Mouse (Mus musculus) embryonic facial prominence, embryonic 13.5 days (tissue): ENCODE measurements around the gene Esrrg. TPM values are rescaled to one million over a fixed set of nuclear protein-coding genes. Genes with fewer than 3 reads are reported as not detected.

Experiments
- ATAC-seq: fragments of 200-750 bp; cut with Nextera tagmentation; 2 replicates; pipeline ENCODE4 v1.8.0; 2017; ENCODE audit warnings: low read depth; ENCODE audit not compliant: insufficient number of reproducible peaks, insufficient read depth, low FRiP score, low TSS enrichment
- H3K27ac ChIP-seq: fragments of 300-500 bp; sonication (generic); 2 replicates; pipeline ENCODE4 v1.5.1; 2015; ENCODE audit warnings: moderate library complexity, mild to moderate bottlenecking, inconsistent platforms
- H3K27me3 ChIP-seq: fragments of 300-500 bp; sonication (generic); 2 replicates; pipeline ENCODE4 v1.6.1; 2015; ENCODE audit warnings: mild to moderate bottlenecking, inconsistent platforms
- H3K36me3 ChIP-seq: fragments of 300-500 bp; sonication (generic); 2 replicates; pipeline ENCODE4 v1.6.1; 2015; ENCODE audit warnings: mild to moderate bottlenecking, inconsistent platforms
- H3K4me1 ChIP-seq: fragments of 300-500 bp; sonication (generic); 2 replicates; pipeline ENCODE4 v1.6.1; 2015; ENCODE audit warnings: inconsistent platforms
- H3K4me2 ChIP-seq: fragments of 300-500 bp; sonication (generic); 2 replicates; pipeline ENCODE4 v1.6.1; 2015; ENCODE audit warnings: moderate library complexity, mild to moderate bottlenecking, inconsistent platforms
- H3K4me3 ChIP-seq: fragments of 300-500 bp; sonication (generic); 2 replicates; pipeline ENCODE4 v1.5.1; 2015; ENCODE audit warnings: mild to moderate bottlenecking, inconsistent platforms
- H3K9ac ChIP-seq: fragments of 300-500 bp; sonication (generic); 2 replicates; pipeline ENCODE4 v1.6.1; 2015; ENCODE audit warnings: mild to moderate bottlenecking, inconsistent platforms
- H3K9me3 ChIP-seq: fragments of 300-500 bp; sonication (generic); 2 replicates; pipeline ENCODE4 v1.6.1; 2016; ENCODE audit warnings: inconsistent platforms
- WGBS: fragments of 180-500 bp; shearing (Covaris S2); methylation state at CpG from one replicate; pipeline ENCODE4 v1.1.7; 2015; ENCODE audit warnings: mixed read lengths; 5-methylcytosine and 5-hydroxymethylcytosine counted together
- polyA plus RNA-seq: library from polyadenylated mRNA; unstranded; fragments of >200 nt; fragmentation: Nextera tagmentation; extraction: Ambion mirVana; gene quantifications from 2 replicates; pipeline ENCODE4 v1.2.1, GENCODE M21; 2015

Gene Esrrg
- polyA plus RNA-seq, 1 experiment from 2014 or later, result 1.00 TPM

DNA sequence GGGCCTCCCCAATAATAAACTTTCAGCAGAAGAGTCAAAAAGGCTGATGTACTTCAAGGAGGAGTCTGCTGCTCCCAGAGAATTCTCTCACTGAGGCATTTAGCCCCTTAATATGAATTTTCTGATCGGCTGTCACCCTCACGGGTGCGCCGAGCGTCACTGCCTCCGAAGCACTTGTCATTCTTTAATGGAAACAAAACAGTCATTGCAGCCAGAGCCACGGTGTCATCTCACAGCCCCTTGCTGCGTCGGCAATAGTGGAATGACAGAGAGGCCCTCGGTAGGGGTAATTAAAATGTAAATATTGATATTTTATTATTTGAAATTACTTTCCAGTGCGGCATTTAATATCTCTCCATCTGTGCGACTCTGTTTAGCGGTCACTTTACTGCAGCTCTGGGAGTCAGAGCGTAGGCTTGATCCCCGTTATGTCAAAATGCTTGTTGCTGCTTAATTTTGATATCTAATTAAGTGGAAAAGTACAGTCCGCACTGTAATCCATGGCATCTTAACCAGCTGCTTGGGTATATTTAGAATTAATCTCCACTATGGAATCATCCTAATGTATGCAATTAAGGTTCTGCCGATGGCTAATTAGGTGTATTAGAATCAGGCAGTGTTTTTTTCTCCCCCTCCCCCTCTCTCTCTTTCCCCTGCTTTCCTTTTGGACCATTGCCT, 578.0 kb downstream of the Esrrg start:
- Histone ChIP-seq H3K27me3 (peaks cover 3% of the 10 kb centered on the region; the same call in 1 of the 2 replicates), H3K9me3 (no peaks in the 10 kb centered on the region), H3K36me3 (no peaks in the 10 kb centered on the region), H3K27ac (no peak overlapping the region), H3K4me2 (no peak overlapping the region), H3K4me3 (no peak overlapping the region), H3K9ac (no peak overlapping the region), H3K4me1 (no peaks in the 10 kb centered on the region; the same call in 1 of the 2 replicates)
- no peak for ATAC-seq
- 74% methylated on average over 17 of the region's 17 CpGs for WGBS

DNA sequence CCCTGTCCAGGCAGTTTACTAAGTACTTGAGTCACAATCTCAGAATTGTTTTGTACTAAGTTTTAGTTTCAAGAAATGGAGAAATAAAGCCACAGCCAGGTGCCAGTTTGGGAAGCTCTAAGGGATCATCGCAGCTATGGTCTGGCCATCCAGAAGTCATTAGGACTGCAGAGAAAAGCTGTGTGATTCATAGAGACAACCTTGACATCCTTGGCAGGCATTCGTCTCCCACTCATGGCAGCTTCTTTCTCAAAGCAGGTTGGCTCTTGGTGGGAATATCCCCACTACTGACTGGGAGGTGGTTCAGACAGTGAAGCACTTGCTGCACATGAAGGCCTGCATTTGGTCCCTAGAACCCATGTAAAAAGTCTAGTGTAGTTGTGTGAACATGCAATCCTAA, 584.4 kb downstream of the Esrrg start:
- Histone ChIP-seq H3K27ac (no peak overlapping the region), H3K9me3 (no peaks in the 10 kb centered on the region), H3K9ac (no peak overlapping the region), H3K36me3 (no peaks in the 10 kb centered on the region), H3K4me1 (no peaks in the 10 kb centered on the region), H3K4me2 (no peak overlapping the region), H3K27me3 (no peaks in the 10 kb centered on the region), H3K4me3 (no peak overlapping the region)
- ATAC-seq, result no peak
- WGBS, result 89% methylated on average over 2 of the region's 2 CpGs

DNA sequence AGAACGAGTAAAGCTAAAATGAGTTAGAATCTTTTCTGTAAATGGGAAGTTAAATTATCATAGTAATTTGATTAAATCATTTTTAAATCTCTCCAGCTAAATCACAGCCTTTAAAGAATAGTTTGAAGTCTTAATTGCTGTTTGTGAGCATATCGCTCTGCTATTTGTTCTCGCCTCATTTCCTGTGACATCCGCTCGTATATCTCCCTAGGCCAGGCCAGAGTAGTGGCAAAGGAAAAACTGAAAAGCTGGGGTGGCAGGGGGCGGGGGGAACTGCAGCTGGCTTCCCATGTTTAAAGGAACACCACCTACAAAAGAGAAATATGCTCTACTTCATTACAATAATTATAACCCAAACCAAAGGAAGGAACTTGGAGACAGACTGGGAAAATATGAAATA, 598.8 kb downstream of the Esrrg start:
- ATAC-seq, result no peak
- Histone ChIP-seq H3K9me3 (no peaks in the 10 kb centered on the region), H3K27me3 (no peaks in the 10 kb centered on the region), H3K27ac (no peak overlapping the region), H3K9ac (no peak overlapping the region), H3K4me1 (no peaks in the 10 kb centered on the region), H3K4me2 (no peak overlapping the region), H3K4me3 (no peak overlapping the region), H3K36me3 (no peaks in the 10 kb centered on the region)
- 59% methylated on average over 6 of the region's 6 CpGs for WGBS

DNA sequence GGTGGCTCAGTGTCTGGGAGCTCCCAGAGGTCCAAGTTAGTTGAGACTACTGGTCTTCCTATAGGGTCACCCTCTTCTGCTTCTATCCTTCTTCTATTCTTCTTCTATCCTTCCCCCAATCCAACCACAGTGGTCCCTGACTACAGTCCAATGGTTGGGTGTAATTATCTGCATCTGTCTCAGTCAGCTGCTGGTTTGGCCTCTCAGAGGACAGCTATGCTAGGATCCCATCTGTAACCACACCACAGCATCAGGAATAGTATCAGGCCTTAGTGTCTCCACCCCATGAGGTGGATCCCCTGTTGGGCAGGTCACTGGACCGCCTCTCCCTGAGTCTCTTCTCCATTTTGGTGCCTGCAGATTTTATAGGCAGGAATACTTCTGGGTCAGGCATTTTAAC, 600.4 kb downstream of the Esrrg start:
- H3K36me3 ChIP-seq, result no peaks in the 10 kb centered on the region
- H3K4me2 ChIP-seq, result no peak overlapping the region
- no peaks in the 10 kb centered on the region for H3K27me3 ChIP-seq
- H3K4me1 ChIP-seq, result no peaks in the 10 kb centered on the region
- 68% methylated on average over 1 of the region's 1 CpGs for WGBS
- no peak overlapping the region for H3K4me3 ChIP-seq
- H3K27ac ChIP-seq, result no peak overlapping the region
- H3K9me3 ChIP-seq, result no peaks in the 10 kb centered on the region
- no peak overlapping the region for H3K9ac ChIP-seq
- ATAC-seq, result no peak

DNA sequence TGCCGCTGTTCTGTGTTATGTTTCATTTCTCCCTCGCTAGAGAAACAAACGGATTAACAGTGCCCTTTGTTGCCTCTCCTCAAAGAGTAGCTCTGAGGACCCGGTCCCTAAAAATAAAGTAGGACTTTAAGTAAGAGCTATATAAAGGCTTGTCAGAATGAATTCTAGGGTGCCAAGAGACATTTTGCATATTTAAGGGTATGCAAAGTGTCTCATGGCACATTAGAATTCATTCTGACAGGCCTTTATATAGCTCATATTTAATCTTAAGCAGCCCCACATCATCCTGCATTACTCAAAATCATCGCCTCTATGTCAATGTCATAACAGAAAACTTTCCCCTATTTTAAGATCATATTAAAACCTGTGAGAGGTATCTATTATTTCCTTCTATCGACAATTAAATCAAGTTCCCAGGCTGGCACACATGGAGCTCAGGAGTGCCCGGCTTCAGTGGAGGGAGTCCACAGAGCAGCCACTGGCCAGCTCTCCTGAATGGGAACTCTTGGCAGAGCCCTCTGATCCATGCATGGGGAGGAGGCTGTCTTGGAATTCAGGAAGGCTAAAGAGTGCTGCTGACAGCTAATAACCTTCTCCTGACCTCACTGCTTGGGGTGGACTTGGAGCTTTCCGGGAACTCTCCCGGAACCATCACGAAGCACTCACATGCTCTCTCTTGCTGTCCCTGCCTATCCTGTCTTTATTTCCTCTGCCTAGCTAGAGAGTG, 606.5 kb downstream of the Esrrg start:
- H3K27me3 ChIP-seq, result no peaks in the 10 kb centered on the region
- WGBS, result 57% methylated on average over 10 of the region's 10 CpGs
- no peak overlapping the region for H3K9ac ChIP-seq
- no peaks in the 10 kb centered on the region for H3K36me3 ChIP-seq
- no peaks in the 10 kb centered on the region for H3K4me1 ChIP-seq
- H3K27ac ChIP-seq, result no peak overlapping the region
- H3K9me3 ChIP-seq, result no peaks in the 10 kb centered on the region
- H3K4me3 ChIP-seq, result no peak overlapping the region
- no peak for ATAC-seq
- H3K4me2 ChIP-seq, result no peak overlapping the region

DNA sequence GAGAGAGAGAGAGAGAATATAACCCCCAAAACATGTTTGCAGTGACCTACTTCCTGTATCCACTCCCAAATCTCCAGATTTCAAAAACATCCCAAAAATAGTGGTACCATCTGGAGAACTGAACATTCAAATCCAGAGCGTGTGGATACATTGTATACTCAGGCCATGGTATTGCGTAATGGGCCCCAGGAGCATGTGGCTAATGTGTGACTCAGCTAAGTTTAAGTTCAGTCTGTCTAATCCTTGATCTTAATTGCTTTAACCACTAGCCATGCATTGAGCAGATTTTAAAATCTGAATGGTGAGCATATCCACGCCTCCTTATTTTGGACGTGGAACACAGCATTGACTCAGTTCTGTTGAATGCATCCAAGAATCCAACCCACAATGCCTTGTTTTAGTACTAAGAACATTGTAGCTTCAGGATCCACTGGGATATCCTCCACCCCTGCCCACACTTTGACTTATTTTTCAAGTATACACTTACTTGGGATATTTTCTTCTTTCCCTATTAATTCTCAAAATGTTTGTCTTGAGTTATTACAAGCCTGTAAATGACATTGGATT, 612.7 kb downstream of the Esrrg start:
- Histone ChIP-seq H3K27me3 (no peaks in the 10 kb centered on the region), H3K9ac (no peak overlapping the region), H3K36me3 (no peaks in the 10 kb centered on the region), H3K4me2 (no peak overlapping the region), H3K27ac (no peak overlapping the region), H3K9me3 (no peaks in the 10 kb centered on the region), H3K4me3 (no peak overlapping the region), H3K4me1 (no peaks in the 10 kb centered on the region)
- WGBS, result 76% methylated on average over 4 of the region's 4 CpGs
- no peak for ATAC-seq

DNA sequence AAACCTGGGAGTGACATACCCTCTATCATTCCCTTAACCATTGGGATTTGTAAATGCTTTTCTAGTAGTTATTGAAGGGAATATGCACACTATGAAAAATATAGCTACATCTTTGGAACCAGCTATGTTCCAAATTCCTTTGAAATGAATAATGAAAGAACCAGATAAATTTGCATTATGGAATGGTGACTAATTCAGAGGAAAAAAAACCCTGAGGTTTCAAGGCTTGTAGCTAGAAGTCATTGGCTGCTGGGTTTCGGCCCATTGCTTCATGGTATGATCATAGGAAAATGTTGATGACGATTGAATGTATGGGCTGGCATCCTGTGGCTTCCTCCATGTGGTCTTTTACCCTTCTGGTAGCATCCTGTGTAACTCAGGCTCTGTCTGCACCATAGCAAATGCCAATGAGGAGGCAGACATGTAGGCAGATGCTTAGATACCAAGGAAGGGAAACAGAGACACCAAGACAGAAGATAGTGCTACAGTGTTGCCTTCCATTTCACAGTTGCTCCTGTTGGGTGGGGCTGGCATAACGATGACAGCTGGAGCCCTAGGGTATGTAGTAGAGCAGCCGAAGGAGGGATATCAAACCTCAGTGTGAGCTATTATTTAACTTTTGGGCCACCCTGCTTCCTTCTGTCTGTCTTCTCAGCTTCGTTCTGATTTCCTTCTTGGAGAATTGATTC, 624.6 kb downstream of the Esrrg start:
- WGBS, result 75% methylated on average over 5 of the region's 5 CpGs

DNA sequence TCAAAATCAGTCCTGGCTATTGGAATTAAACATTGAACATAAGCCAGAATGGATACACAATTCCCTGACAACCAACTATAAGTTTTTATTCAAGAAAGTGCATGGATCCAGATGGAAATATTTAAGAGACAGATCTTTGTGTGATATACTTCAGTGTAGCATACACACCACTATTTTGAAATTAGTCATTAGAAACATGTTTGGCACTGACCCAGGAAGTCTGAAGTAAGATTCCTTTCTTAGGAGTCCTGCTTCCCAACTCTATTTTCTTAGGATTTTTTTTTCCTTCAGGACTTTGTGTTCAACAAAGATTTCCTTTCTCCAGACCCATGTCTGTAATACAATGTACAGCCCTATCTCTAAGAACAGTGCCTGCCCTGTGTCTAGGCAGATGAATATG, 630.0 kb downstream of the Esrrg start:
- no peak for ATAC-seq
- H3K27me3 ChIP-seq, result no peaks in the 10 kb centered on the region
- no peaks in the 10 kb centered on the region for H3K9me3 ChIP-seq
- 0 out of 2 replicates have a peak, but pooled peaks cover 11% of the 10 kb centered on the region for H3K4me1 ChIP-seq
- H3K27ac ChIP-seq, result no peak overlapping the region
- no peaks in the 10 kb centered on the region for H3K36me3 ChIP-seq
- no peak overlapping the region for H3K4me3 ChIP-seq
- H3K4me2 ChIP-seq, result no peak overlapping the region
- no peak overlapping the region for H3K9ac ChIP-seq

More for the DNA sequence above, 624.6 kb downstream of the Esrrg start:
- H3K27me3 ChIP-seq, result no peaks in the 10 kb centered on the region
- no peaks in the 10 kb centered on the region for H3K9me3 ChIP-seq
- no peak overlapping the region for H3K9ac ChIP-seq
- no peaks in the 10 kb centered on the region for H3K4me1 ChIP-seq
- H3K4me3 ChIP-seq, result no peak overlapping the region
- no peak overlapping the region for H3K27ac ChIP-seq
- ATAC-seq, result no peak
- H3K36me3 ChIP-seq, result no peaks in the 10 kb centered on the region
- H3K4me2 ChIP-seq, result no peak overlapping the region

DNA sequence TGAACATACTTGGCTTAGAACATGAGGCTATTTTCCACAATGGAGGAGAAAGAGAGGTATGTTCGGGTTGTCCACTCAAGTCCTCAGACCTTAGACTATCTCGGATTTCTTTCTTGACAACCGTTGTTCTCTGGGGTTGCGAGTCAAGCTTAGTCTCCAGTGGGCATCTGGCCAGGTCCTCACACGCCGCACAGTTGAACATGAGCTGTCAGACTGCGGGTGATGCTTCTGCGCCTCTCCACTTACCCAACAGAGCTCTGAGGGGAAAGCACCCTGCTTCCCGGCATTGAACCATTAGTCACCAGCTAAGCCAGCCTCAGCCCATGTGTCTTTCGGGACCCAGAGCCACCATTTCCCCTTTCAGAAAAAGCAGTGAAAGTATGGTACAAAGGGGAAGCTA, 633.2 kb downstream of the Esrrg start:
- H3K27ac ChIP-seq, result no peak overlapping the region
- no peak overlapping the region for H3K4me2 ChIP-seq
- H3K9me3 ChIP-seq, result no peaks in the 10 kb centered on the region
- no peaks in the 10 kb centered on the region for H3K27me3 ChIP-seq
- no peak overlapping the region for H3K9ac ChIP-seq
- ATAC-seq, result no peak
- H3K4me3 ChIP-seq, result no peak overlapping the region
- H3K36me3 ChIP-seq, result no peaks in the 10 kb centered on the region
- H3K4me1 ChIP-seq, result 0 out of 2 replicates have a peak, but pooled peaks cover 11% of the 10 kb centered on the region
- WGBS, result 89% methylated on average over 10 of the region's 10 CpGs

DNA sequence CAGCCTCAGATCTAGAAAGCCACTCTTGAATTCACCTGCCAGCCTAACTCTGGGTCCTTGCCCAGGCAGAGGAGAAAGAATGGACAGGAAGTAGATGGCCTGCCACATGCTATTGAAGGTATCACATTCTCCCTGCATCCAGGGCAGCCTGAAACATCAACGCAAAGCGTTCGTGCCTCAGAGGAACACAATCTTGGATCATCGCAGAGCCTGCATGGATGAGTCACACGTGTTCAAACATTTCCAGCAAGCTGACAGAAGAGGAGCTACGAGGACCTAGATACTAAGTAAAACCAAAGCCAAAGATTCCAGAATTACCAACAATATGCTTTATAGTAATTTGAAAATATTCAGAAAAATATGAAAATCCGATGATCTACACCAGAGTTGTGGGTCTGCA, 648.9 kb downstream of the Esrrg start:
- H3K27me3 ChIP-seq, result no peaks in the 10 kb centered on the region
- H3K27ac ChIP-seq, result no peak overlapping the region
- no peak overlapping the region for H3K4me3 ChIP-seq
- no peaks in the 10 kb centered on the region for H3K9me3 ChIP-seq
- H3K9ac ChIP-seq, result no peak overlapping the region
- H3K36me3 ChIP-seq, result no peaks in the 10 kb centered on the region
- no peak overlapping the region for H3K4me2 ChIP-seq
- peaks cover 6% of the 10 kb centered on the region; the same call in 1 of the 2 replicates for H3K4me1 ChIP-seq
- 90% methylated on average over 7 of the region's 7 CpGs for WGBS
- no peak for ATAC-seq

DNA sequence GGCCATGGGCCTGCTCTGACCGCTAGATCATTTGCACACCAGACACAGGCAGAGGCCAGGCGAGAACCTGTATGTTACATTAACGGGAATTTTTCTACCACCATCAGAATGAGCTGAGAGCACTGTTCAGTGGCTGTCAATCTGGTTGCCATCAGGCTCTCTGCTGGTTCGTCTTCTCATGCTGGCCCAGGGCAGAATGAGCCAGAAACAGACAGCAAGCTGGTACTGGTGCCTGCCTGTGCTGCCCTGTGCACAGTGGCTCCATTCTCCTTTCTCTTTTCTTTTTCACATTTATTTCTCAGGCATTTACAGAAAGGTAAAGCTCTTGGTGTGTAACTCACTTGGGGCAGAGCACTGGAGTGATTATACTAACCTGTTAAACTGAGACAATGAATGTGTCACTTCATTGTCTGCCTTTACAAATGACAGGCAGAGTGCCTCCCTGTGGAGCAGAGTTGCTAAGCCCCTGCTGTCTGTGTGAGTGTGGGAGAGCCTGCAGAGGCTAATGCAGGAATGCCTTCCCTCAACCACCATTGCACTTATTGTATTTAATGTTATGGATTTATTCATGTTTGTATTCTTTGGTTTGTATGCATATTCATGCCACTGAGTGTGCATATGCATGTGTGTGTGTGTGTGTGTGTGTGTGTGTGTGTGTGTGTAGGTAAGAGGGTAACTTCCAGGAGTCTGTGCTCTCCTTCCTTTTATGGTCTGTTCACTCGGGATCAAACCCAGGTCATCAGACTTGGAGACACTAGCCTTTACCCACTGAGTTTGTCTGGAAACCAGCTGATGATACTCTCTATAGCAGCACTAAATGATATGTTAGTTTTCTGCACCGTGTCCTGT, 651.9 kb downstream of the Esrrg start:
- H3K4me3 ChIP-seq, result no peak overlapping the region
- no peak overlapping the region for H3K9ac ChIP-seq
- H3K27ac ChIP-seq, result no peak overlapping the region
- no peaks in the 10 kb centered on the region for H3K9me3 ChIP-seq
- no peaks in the 10 kb centered on the region for H3K36me3 ChIP-seq
- H3K4me1 ChIP-seq, result peaks cover 6% of the 10 kb centered on the region; the same call in 1 of the 2 replicates
- ATAC-seq, result no peak
- 62% methylated on average over 6 of the region's 6 CpGs for WGBS
- no peaks in the 10 kb centered on the region for H3K27me3 ChIP-seq
- H3K4me2 ChIP-seq, result no peak overlapping the region
